In the genomic region with DNA sequence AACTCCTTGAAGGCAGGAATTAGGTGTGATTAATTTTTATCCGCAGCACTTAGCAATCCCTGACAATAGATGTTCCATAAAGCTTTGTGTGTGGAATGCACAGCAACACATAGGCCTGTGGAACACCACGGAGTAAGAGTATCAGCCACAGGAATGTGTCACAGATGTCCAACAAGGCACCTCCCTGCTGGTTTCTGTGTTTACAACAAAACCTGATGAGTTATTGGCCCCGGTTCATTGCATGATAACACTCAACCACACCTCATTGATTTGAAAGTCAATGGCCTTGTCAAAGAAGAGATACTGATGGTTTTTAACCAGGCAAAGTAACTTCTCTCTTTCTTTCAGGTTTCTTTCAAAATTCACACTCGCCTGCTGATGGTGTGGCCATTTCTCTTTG, we compare ENCODE assay signal across 27 mouse cellular contexts.
"Had no signal": no experiment of that assay in that cellular context is flagged by ENCODE, and none has a peak within 500 bp of the region (broad histone marks: within the 10 kb centered on the region; RNA-seq: fewer than 3 reads in every experiment).

No protein-coding gene starts in this region.

- H3K9ac ChIP-seq: heart, embryonic 12.5 days; hindbrain, embryonic 12.5 days; hindbrain, embryonic 14.5 days; intestine, embryonic 15.5 days; limb, embryonic 12.5 days; liver, embryonic 13.5 days; liver, embryonic 15.5 days had no signal

- H3K4me1 ChIP-seq: heart, embryonic 10.5 days; heart, embryonic 12.5 days; hindbrain, embryonic 10.5 days; hindbrain, embryonic 12.5 days; intestine, embryonic 15.5 days; limb, embryonic 10.5 days; limb, embryonic 12.5 days; liver, embryonic 13.5 days; liver, embryonic 15.5 days had no signal

- DNase-seq: gastrocnemius, adult 2 months; gastrocnemius, postnatal 10 days; gastrocnemius, postnatal 25 days; heart, postnatal 10 days; heart, postnatal 4 days; kidney, adult 18-20 months; kidney, adult 8-10 months; kidney, postnatal 10 days; kidney, postnatal 25 days; kidney, postnatal 4 days; liver; liver, embryonic 13.5 days had no signal

- H3K9me3 ChIP-seq: heart, embryonic 10.5 days; heart, embryonic 12.5 days; hindbrain, embryonic 10.5 days; hindbrain, embryonic 12.5 days; intestine, embryonic 15.5 days; limb, embryonic 10.5 days; limb, embryonic 12.5 days; liver, embryonic 13.5 days; liver, embryonic 15.5 days had no signal

- H3K36me3 ChIP-seq: heart, embryonic 10.5 days; heart, embryonic 12.5 days; hindbrain, embryonic 10.5 days; hindbrain, embryonic 12.5 days; intestine, embryonic 15.5 days; limb, embryonic 10.5 days; limb, embryonic 12.5 days; liver, embryonic 13.5 days; liver, embryonic 15.5 days had no signal

- H3K4me3 ChIP-seq: gastrocnemius, adult 2 months; heart, embryonic 10.5 days; heart, embryonic 12.5 days; hindbrain, embryonic 10.5 days; hindbrain, embryonic 12.5 days; intestine, embryonic 15.5 days; layer of hippocampus, adult 2 months; left cerebral cortex, adult 2 months; limb, embryonic 10.5 days; limb, embryonic 12.5 days; liver, embryonic 13.5 days; liver, embryonic 15.5 days had no signal

- H3K4me2 ChIP-seq: heart, embryonic 12.5 days; hindbrain, embryonic 12.5 days; hindbrain, embryonic 14.5 days; intestine, embryonic 15.5 days; limb, embryonic 12.5 days; liver, embryonic 11.5 days; liver, embryonic 13.5 days; liver, embryonic 15.5 days had no signal

- H3K27ac ChIP-seq: gastrocnemius, adult 2 months; heart, embryonic 10.5 days; hindbrain, embryonic 10.5 days; hindbrain, embryonic 12.5 days; hindbrain, embryonic 14.5 days; intestine, embryonic 15.5 days; layer of hippocampus, adult 2 months; left cerebral cortex, adult 2 months; limb, embryonic 10.5 days; limb, embryonic 12.5 days; liver, embryonic 13.5 days; liver, embryonic 15.5 days had no signal

- ATAC-seq: hindbrain, embryonic 16.5 days; inflammation-experienced regulatory T-cells, adult 6 months; intestine, embryonic 15.5 days; intestine, postnatal 0 days had no signal

- H3K27me3 ChIP-seq: heart, embryonic 12.5 days; hindbrain, embryonic 12.5 days; intestine, embryonic 15.5 days; limb, embryonic 12.5 days; liver, embryonic 13.5 days; liver, embryonic 15.5 days had no signal
